Mouse (Mus musculus): ENCODE results near the gene Uimc1.
"Not testable (repeated sequence)": the region's sequence is repeated elsewhere in the genome, so short reads cannot be mapped to it uniquely, and the experiment has no call there.

Gene Uimc1

DNA sequence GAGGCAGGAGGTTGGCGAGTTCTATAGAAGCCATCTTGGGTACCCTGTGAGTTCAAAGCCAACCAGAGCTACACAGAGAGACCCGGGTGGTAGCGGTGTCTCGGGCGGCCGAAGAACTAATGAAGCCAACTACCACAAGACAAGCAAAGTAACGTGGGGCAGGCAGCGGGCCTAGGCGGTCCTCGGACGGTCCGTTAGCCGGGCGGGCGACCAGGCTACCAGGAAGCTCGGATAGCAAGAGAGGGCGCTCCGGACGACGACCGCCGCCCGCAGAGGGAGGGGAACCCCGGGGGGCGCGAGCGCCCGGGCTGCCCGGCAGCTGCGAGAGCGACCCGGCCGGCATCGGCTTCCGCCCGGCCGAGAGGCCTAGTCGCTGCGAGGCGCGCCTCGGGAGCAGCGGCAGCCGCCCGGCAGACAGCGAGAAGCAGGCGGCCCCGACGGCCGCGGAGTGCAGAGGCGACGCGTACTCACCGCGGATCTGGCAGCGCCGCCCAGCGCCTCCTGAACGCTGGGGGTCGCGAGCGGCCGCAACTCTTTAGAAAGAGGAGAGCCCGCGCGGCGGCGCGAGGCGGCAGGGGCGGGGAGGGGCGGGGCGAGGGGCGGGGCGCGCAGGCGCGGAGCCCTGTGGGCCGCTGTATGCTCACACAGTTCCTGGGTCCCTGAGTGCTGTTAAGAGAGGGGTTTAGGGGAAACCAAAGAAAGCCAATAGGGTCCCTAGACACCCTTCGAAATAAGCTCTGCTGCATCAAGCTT, at the start of gene Uimc1:
Uimc1 (minus strand) TSS at position 575 of the 753 bp plus-strand sequence.
- peak; percentile 85 for DNase-seq

GRCm38 (mm10) chr13:55140271-55140670, 40.2 kb upstream of the Uimc1 start:
- no peak for DNase-seq

GRCm38 (mm10) chr13:55135382-55135781, 35.3 kb upstream of the Uimc1 start:
- no peak for DNase-seq

DNA sequence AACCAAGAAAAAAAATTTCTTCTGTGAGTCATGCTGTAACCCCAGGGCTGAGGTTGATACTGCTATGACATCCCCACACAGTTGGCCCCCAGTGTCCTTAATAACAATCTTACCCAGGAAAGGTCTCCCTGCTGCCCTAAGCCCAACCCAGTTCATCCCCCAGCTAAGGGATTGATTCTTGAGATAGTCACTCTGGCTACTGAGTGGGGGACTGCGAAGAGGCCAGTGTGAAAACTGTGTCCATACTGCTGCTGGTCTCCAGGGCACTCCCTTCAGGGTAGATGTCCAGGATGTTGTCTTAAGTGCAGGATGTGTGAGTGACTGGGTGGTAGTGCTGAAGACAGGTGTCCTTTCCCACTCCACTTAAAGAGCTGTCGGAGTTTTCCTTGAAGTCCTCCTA, 33.3 kb upstream of the Uimc1 start, which contains the start of gene Gm17617:
Gm17617 (minus strand) TSS at position 101 of the 400 bp plus-strand sequence.
- DNase-seq, result no peak

DNA sequence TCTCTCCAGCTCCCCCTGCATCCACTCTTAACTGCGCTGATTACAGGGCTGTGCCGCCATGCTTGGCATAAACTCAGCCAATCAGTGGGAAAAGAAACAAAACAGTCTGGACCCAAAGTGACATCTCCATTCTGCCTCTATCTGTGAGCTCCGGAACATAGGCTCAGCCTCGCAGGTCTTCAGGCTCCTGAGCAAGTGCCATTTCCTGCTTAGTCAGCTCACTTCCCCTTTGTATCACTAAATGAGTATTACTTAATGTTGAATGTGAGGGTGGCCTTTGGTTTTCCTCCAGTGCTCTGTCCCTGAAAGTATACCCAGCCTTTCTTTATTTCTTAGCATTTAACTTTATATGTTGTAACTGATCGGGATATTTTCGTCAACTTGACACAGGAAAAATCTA, 24.8 kb upstream of the Uimc1 start:
- no peak for DNase-seq

GRCm38 (mm10) chr13:55114375-55114774, 14.3 kb upstream of the Uimc1 start:
- no peak for DNase-seq

- peak; percentile 44 for DNase-seq
These were observed 7.6 kb upstream of the Uimc1 start for GRCm38 (mm10) chr13:55107694-55108093.

DNA sequence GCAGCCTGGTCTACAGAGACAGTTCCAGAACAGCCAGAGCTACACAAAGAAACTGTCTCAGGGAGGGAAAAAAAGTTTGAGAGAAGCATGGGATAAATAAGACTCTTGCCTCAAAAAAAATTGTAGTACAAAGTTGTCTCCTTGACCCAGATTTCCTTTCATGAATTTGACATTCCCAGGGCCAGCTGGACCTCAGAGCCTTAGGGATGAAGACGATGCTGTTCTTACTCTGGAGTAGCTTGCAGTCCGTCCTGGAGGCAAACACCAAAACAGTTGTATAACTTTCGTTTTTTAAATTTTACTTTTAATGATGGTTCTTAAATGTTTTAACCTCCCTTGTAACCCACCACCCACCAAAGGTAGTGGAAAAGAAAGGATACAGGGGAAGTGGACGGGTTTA, 7.0 kb upstream of the Uimc1 start:
- DNase-seq, result no peak

DNA sequence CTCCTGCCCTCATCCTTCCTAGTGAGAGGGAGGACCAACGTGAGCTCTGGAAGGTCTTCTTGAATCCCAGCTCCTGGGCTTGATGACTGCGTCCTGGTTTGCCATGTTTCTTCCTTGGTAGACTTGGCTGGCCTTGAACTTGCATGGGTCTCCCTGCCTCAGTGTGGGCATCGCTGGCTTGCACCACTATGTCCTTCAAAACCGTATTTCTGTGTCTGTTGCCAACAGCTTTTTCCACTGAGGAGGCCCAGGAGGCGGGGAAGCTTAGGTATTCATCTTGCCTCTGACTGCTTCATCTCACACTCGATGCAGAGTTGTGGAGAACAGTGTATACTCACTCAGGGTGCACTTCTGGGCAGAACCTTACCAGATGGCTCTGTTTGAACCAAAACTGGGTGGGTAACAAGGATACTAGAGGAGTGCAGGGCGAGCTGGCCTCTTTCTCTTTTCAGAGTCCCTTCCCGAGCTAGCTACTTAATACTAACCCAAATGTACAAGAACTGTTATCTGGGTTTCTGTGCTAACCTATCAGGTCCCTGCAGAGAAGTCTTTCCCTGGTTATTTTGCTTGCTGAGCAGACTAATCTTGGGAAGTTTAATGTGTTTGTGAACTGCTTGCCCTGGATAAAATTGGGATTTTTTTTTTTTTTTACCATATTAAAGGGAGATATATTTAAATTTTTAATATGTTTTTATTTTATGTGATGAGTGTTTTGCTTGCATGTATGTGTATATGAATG, 6.0 kb upstream of the Uimc1 start:
- peak; percentile 7 for DNase-seq

DNA sequence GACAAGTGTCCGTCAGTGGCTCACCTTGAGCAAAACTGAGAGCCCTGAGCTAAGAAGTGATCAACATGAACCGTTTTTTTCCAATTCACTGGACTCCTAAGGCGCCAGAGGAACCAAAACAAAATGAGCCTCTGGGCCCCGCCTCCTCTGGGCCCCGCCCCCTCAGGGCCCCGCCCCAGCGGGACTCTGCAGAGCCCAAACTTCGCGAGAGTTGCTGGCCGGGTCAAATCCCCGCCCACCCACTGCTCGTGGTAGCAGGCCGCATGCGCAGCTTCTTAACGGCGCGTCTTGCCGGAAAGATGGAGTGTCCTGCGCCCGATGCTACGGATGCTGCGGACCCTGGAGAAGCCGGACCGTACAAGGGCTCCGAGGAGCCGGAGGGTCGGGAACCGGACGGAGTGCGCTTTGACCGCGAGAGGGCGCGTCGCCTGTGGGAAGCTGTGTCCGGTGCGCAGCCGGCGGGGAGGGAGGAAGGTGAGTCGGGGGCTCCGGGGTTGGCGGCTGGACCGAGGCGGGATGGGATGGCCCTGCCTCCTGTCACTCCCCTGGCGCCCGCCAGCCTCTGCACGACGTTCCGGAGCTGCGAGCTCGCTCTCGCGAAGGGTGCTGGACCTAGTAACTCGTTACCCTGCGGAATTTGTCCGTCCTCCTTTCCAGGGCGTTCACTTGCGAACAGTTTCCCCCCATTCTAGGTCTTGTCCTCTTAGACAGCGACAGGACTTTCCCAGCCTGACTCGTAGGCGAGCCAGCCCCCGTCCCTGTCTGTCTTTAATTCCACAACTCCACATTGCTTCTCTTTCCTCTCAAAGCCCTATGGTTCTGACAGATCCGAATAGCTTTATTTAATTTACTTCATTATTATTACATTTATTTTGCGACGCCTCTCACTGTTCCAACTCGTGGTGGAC, 5.2 kb upstream of the Uimc1 start, which contains the start of gene Zfp346:
Zfp346 (plus strand) TSS at position 267 of the 908 bp plus-strand sequence.
- peak; percentile 98 for DNase-seq

- no peak for DNase-seq
These were observed 3.3 kb upstream of the Uimc1 start for GRCm38 (mm10) chr13:55103351-55103750.

GRCm38 (mm10) chr13:55102366-55102765, 2.3 kb upstream of the Uimc1 start:
- DNase-seq, result no peak

- no peak for DNase-seq
These were observed 1.5 kb upstream of the Uimc1 start for GRCm38 (mm10) chr13:55101627-55102026.

DNA sequence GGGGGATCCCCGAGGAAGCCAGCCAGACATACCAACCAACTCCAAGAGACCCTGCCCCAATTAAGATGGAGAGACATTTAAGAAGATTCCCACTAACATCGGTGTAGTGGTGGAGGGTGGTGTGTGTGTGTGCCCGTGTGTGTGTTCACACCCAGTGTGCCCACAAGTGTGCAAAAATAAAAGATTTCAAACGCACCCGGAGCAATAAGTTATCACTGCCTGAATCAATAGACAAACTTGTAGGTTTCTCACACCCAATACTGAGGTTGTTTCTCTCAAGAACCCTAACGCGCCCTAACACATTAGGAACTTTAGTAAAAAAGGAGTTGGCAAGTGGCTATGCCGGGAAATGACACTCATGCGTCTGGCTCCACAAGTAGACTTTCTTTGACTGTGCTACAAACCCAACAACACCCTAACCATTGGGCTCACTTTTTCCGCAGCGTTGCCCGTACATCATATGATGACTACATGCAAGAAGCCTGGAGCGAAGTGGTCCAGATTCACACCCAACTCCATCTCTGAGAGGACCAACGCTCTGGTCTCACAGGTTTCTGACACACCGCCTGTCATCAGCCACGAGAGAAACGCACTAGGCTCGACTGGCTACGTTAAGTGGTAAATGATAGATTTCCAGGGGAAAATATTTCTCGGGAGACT, 904 bp downstream of the Uimc1 start:
- no peak for DNase-seq

GRCm38 (mm10) chr13:55097841-55098240, 2.3 kb downstream of the Uimc1 start:
- not testable (repeated sequence) for DNase-seq

DNA sequence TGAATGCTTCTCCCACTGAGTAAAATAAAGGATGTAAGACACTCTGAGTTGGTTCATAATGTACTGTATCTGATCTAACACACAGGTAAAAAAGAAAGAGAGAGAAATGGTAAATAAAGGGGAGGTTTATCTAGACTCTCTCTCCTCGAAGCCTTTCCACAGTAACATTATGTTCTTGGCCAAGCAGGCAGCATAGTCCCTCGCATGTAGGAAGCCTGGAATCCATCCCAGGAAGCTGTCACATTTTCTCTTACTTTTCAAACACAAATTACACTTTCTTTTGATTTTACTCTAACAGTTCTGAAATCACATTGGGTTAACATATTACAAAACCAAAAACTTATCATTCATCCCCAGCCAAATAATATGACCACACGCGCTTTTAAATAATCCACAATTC, 7.5 kb downstream of the Uimc1 start:
- DNase-seq, result peak; percentile 52

DNA sequence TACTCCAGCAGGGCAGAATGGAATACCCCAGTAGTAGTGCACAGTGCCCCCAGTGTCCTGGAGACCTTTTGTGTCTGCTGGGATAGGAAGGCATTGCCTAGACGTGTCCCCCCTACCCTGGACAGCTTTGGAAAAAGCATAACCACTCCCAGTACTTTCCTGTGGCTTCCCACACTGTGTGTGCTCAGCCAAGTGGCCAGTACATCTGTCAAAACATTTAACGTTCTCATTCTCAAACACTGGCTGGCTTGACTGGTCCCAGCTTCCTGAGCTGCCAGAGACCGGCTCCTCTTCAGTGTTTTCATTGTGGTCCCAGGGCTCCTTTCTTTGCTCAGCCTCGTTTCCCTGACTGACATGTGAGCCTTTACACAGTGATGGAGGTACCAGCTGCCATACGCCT, 24.5 kb downstream of the Uimc1 start:
- no peak for DNase-seq

DNA sequence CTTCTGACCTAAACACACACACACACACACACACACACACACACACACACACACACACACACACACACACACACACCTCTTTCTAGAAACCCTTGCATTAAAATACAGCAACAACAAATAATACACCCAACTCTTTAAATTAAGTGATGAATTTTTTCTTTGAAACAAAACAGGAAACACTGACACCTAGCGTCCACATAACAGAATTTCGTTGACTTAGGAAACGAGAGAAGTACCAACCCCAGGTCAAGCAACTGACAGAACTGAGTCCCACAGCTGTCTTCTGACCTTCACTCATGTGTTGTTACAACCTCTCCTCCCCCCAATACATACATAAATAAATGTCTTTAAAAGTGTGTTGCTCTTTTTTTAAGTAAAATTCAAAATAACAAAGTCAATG, 28.8 kb downstream of the Uimc1 start:
- peak; percentile 5 for DNase-seq

DNA sequence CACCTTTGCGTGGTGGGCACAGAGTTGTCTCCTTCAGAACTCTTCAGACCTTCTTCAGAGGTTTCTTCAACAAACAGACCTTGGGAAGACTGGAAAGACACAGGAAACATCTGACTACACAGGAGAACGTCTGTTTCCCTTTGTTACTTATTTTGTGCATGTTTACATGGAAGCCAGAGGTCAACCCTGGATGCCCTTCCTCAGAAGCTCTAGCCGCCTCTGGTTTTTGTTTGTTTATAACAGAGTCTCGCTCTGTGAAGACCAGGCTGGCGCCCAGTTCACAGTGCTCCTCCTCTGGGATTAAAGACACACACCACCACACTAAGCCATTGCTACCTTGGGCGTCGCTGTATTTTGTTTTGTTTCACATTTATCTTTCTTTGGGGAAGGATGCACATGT, 30.4 kb downstream of the Uimc1 start:
- DNase-seq, result no peak

GRCm38 (mm10) chr13:55063276-55063675, 36.8 kb downstream of the Uimc1 start:
- no peak for DNase-seq

GRCm38 (mm10) chr13:55058042-55058441, 42.1 kb downstream of the Uimc1 start:
- DNase-seq, result no peak

DNA sequence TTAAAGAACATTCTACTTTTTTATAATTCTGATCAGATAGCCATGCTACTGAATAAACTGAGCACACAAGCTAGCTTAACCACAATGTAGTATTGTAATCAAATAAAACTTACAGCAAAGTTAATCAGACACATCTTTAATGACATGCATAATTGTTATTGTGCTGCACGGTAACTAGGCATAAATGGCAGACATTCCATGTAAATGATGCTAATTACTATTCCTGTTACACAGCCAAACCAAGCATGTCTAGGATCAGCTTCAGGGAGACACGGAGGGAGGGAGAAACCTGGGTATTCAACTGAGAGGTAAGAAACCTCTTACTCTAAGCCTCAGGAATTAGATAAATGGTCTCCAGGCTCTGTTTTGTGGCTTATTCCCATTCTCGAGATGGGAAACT, 52.4 kb downstream of the Uimc1 start:
- DNase-seq, result no peak

DNA sequence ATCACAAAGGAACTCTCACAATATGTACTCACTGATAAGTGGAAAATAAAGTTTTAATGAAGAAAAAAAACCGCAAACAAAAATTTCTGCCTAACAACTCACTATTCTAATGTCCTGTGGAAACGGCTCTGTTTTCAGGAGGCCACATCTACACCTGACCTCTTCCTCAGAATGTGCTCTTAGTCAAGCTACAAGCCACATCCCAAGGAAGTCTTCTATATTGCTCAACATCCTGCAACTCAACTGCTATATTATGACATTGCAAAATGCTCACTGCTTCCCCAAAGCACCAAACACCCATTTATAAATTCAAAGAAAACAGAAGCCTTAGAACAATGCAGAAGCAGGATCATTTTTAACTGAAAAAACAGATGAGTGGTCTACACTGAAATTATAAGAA, 60.1 kb downstream of the Uimc1 start:
- no peak for DNase-seq

All from right cerebral cortex, adult 18-20 months (tissue).